Mouse (Mus musculus): Measurements from ENCODE around the gene Fam131a.

GRCm38 (mm10) chr16:20690774-20691173 is 2.3 kb upstream of the Fam131a start:
- no peak for TF ChIP-seq POLR2A (IDR thresholded peaks at IDR 0.05; ENCODE audit: low read depth, low read length)
- no peak for TF ChIP-seq CTCF (IDR thresholded peaks at IDR 0.05; ENCODE audit: borderline replicate concordance, insufficient read depth, low read length)

Measured in embryonic fibroblast, embryonic 13.5 days (primary cell).